Comparison of ENCODE assay signal across 8 mouse cellular contexts in genomic region chr8:123352786-123353185, GRCm38 (mm10). TPM values are rescaled to one million over a fixed set of nuclear protein-coding genes. Genes with fewer than 3 reads are reported as not detected.
DNase-seq lines count a peak whose midpoint lies in the region; ATAC-seq and TF ChIP-seq lines count a peak whose summit lies in the region.

No protein-coding gene starts in this region.

- peak; percentile 74 for TF ChIP-seq CTCF in cortical plate, adult 2 months (IDR thresholded peaks at IDR 0.05; ENCODE audit: extremely low read depth, insufficient read depth, low read length)
- peak; percentile 88 for TF ChIP-seq CTCF in kidney, postnatal 0 days (IDR thresholded peaks at IDR 0.05; ENCODE audit: low read depth)

- peaks cover 6% of the 10 kb centered on the region for H3K27me3 ChIP-seq in midbrain, embryonic 10.5 days (ENCODE audit: low read depth, poor library complexity, severe bottlenecking)
- H3K27me3 ChIP-seq in midbrain, embryonic 15.5 days (replicated peaks) = no peaks in the 10 kb centered on the region
- H3K27me3 ChIP-seq in kidney, postnatal 0 days (ENCODE audit: insufficient read depth, low read length) = no peaks in the 10 kb centered on the region

- H3K9me3 ChIP-seq in midbrain, embryonic 10.5 days (replicated peaks) = no peaks in the 10 kb centered on the region
- no peaks in the 10 kb centered on the region for H3K9me3 ChIP-seq in midbrain, embryonic 15.5 days
- H3K9me3 ChIP-seq in kidney, postnatal 0 days (replicated peaks; ENCODE audit: low read length) = no peaks in the 10 kb centered on the region

- H3K9ac ChIP-seq in midbrain, embryonic 15.5 days = no peak overlapping the region
- H3K9ac ChIP-seq in kidney, postnatal 0 days (ENCODE audit: low read depth, low read length) = no peak overlapping the region

- H3K4me3 ChIP-seq in midbrain, embryonic 10.5 days = no peak overlapping the region
- no peak overlapping the region for H3K4me3 ChIP-seq in midbrain, embryonic 15.5 days
- no peak overlapping the region for H3K4me3 ChIP-seq in cortical plate, adult 2 months (ENCODE audit: insufficient read depth, low read length)
- no peak overlapping the region for H3K4me3 ChIP-seq in kidney, postnatal 0 days (replicated peaks; ENCODE audit: low read depth, low read length)

- H3K27ac ChIP-seq in midbrain, embryonic 10.5 days (replicated peaks) = no peak overlapping the region
- no peak overlapping the region for H3K27ac ChIP-seq in midbrain, embryonic 15.5 days
- H3K27ac ChIP-seq in cortical plate, adult 2 months (ENCODE audit: insufficient read depth, low read length) = no peak overlapping the region
- no peak overlapping the region for H3K27ac ChIP-seq in kidney, postnatal 0 days

- peak; percentile 38 for DNase-seq in adrenal gland, adult 2 months
- DNase-seq in adrenal gland, adult 8-10 months = no peak
- DNase-seq in midbrain, embryonic 10.5 days (ENCODE audit: low spot score) = peak; percentile 47
- peak; percentile 88 for DNase-seq in kidney, postnatal 0 days (ENCODE audit: low spot score)
- DNase-seq in lung, postnatal 4 days = peak; percentile 69 to 77
- DNase-seq in T-cell, adult 2 months (ENCODE audit: low spot score) = no peak

- TF ChIP-seq POLR2A in cortical plate, adult 2 months (IDR thresholded peaks at IDR 0.05; ENCODE audit: extremely low read depth, insufficient read depth, low read length) = no peak

- peaks cover 20% of the 10 kb centered on the region for H3K36me3 ChIP-seq in midbrain, embryonic 10.5 days
- 0 out of 2 replicates have a peak, but pooled peaks cover 7% of the 10 kb centered on the region for H3K36me3 ChIP-seq in midbrain, embryonic 15.5 days (replicated peaks)
- no peaks in the 10 kb centered on the region for H3K36me3 ChIP-seq in kidney, postnatal 0 days (ENCODE audit: insufficient read depth, low read length)

- WGBS in midbrain, embryonic 10.5 days = 64% methylated on average over 13 of the region's 13 CpGs
- 39% methylated on average over 13 of the region's 13 CpGs for WGBS in midbrain, embryonic 15.5 days
- 41% methylated on average over 13 of the region's 13 CpGs for WGBS in kidney, postnatal 0 days

- no peak overlapping the region for H3K4me2 ChIP-seq in midbrain, embryonic 15.5 days
- H3K4me2 ChIP-seq in kidney, postnatal 0 days (ENCODE audit: low read length) = no peak overlapping the region

- ATAC-seq in midbrain, embryonic 15.5 days (replicated peaks) = no peak
- ATAC-seq in kidney, postnatal 0 days (replicated peaks; ENCODE audit: low FRiP score, low read depth) = peak; percentile 58

- peaks cover 25% of the 10 kb centered on the region for H3K4me1 ChIP-seq in midbrain, embryonic 10.5 days
- H3K4me1 ChIP-seq in midbrain, embryonic 15.5 days = 0 out of 2 replicates have a peak, but pooled peaks cover 4% of the 10 kb centered on the region
- H3K4me1 ChIP-seq in cortical plate, adult 2 months (ENCODE audit: control insufficient read depth, insufficient read depth, low read length) = no peaks in the 10 kb centered on the region
- H3K4me1 ChIP-seq in kidney, postnatal 0 days (replicated peaks; ENCODE audit: insufficient read depth, low read length) = peaks cover 13% of the 10 kb centered on the region

RNA-seq across cellular contexts. Expression of gene Spire2, which starts 20.3 kb away (rescaled TPM):
- total RNA-seq in adrenal gland, adult 2 months (2021) = 1 to 10 TPM; 1.4 to 2.6 TPM
- polyA plus RNA-seq in adrenal gland, adult 2 months (2012; rRNA removed) = 0.93 and 3.0 TPM in 2 replicates
- total RNA-seq in adrenal gland, adult 8-10 months (2022) = 1 to 10 TPM; 2.3 to 2.8 (median 2.4) TPM
- polyA plus RNA-seq in midbrain, embryonic 10.5 days (2016; fragmentation: Nextera tagmentation; extraction: Ambion mirVana) = 9.7 and 12.3 TPM in 2 replicates
- polyA plus RNA-seq in midbrain, embryonic 15.5 days (2015; fragmentation: Nextera tagmentation; extraction: Ambion mirVana) = 44.0 and 44.8 TPM in 2 replicates
- polyA plus RNA-seq in cortical plate, adult 2 months (2012; rRNA removed) = 18.2 and 18.9 TPM in 2 replicates
- 5.7 and 5.8 TPM in 2 replicates for polyA plus RNA-seq in kidney, postnatal 0 days (2015; fragmentation: Nextera tagmentation; extraction: Ambion mirVana)

RNA-seq across cellular contexts. Expression of gene Tcf25, which starts 20.8 kb away (rescaled TPM):
- 100 to 1,000 TPM; 230 to 235 TPM for total RNA-seq in adrenal gland, adult 2 months (2021)
- polyA plus RNA-seq in adrenal gland, adult 2 months (2012; rRNA removed) = 151 and 158 TPM in 2 replicates
- 100 to 1,000 TPM; 223 to 301 (median 278) TPM for total RNA-seq in adrenal gland, adult 8-10 months (2022)
- 150 and 167 TPM in 2 replicates for polyA plus RNA-seq in midbrain, embryonic 10.5 days (2016; fragmentation: Nextera tagmentation; extraction: Ambion mirVana)
- polyA plus RNA-seq in midbrain, embryonic 15.5 days (2015; fragmentation: Nextera tagmentation; extraction: Ambion mirVana) = 324 and 331 TPM in 2 replicates
- 659 and 685 TPM in 2 replicates for polyA plus RNA-seq in cortical plate, adult 2 months (2012; rRNA removed)
- polyA plus RNA-seq in kidney, postnatal 0 days (2015; fragmentation: Nextera tagmentation; extraction: Ambion mirVana) = 168 and 170 TPM in 2 replicates

RNA-seq across cellular contexts. Expression of gene Fanca, which starts 34.4 kb away (rescaled TPM):
- total RNA-seq in adrenal gland, adult 2 months (2021) = 1 to 10 TPM; 3.6 to 7.2 TPM
- polyA plus RNA-seq in adrenal gland, adult 2 months (2012; rRNA removed) = 8.1 and 10.2 TPM in 2 replicates
- total RNA-seq in adrenal gland, adult 8-10 months (2022) = 1 to 10 TPM; 4.3 to 7.4 (median 5.5) TPM
- polyA plus RNA-seq in midbrain, embryonic 10.5 days (2016; fragmentation: Nextera tagmentation; extraction: Ambion mirVana) = 40.4 and 45.3 TPM in 2 replicates
- polyA plus RNA-seq in midbrain, embryonic 15.5 days (2015; fragmentation: Nextera tagmentation; extraction: Ambion mirVana) = 6.4 and 9.8 TPM in 2 replicates
- polyA plus RNA-seq in cortical plate, adult 2 months (2012; rRNA removed) = 3.9 and 4.8 TPM in 2 replicates
- polyA plus RNA-seq in kidney, postnatal 0 days (2015; fragmentation: Nextera tagmentation; extraction: Ambion mirVana) = 18.7 and 21.5 TPM in 2 replicates

RNA-seq across cellular contexts. Expression of gene Mc1r, which starts 54.1 kb away (rescaled TPM):
- total RNA-seq in adrenal gland, adult 2 months (2021) = not detected
- polyA plus RNA-seq in adrenal gland, adult 2 months (2012; rRNA removed) = not detected in 2 replicates
- under 1 TPM in 1 of 4 experiments, not detected in 3; 0.13 TPM for total RNA-seq in adrenal gland, adult 8-10 months (2022)
- 0.06 and 0.10 TPM in 2 replicates for polyA plus RNA-seq in midbrain, embryonic 10.5 days (2016; fragmentation: Nextera tagmentation; extraction: Ambion mirVana)
- 0.10 and 0.17 TPM in 2 replicates for polyA plus RNA-seq in midbrain, embryonic 15.5 days (2015; fragmentation: Nextera tagmentation; extraction: Ambion mirVana)
- polyA plus RNA-seq in cortical plate, adult 2 months (2012; rRNA removed) = 0.02 and 0.06 TPM in 2 replicates
- not detected in 2 replicates for polyA plus RNA-seq in kidney, postnatal 0 days (2015; fragmentation: Nextera tagmentation; extraction: Ambion mirVana)

RNA-seq across cellular contexts. Expression of gene Tubb3, which starts 58.4 kb away (rescaled TPM):
- total RNA-seq in adrenal gland, adult 2 months (2021) = 1 to 10 TPM; 2.4 to 8.3 TPM
- polyA plus RNA-seq in adrenal gland, adult 2 months (2012; rRNA removed) = 3.8 and 21.1 TPM in 2 replicates
- total RNA-seq in adrenal gland, adult 8-10 months (2022) = 1 to 10 TPM; 2.9 to 9.7 (median 6.6) TPM
- 428 and 665 TPM in 2 replicates for polyA plus RNA-seq in midbrain, embryonic 10.5 days (2016; fragmentation: Nextera tagmentation; extraction: Ambion mirVana)
- polyA plus RNA-seq in midbrain, embryonic 15.5 days (2015; fragmentation: Nextera tagmentation; extraction: Ambion mirVana) = 2,127 and 2,170 TPM in 2 replicates
- polyA plus RNA-seq in cortical plate, adult 2 months (2012; rRNA removed) = 491 and 518 TPM in 2 replicates
- polyA plus RNA-seq in kidney, postnatal 0 days (2015; fragmentation: Nextera tagmentation; extraction: Ambion mirVana) = 0.23 and 0.75 TPM in 2 replicates

Comparison
In these comparisons a context has a peak if more than half of its experiments do, and no peak if none do; other contexts are left out.
1. DNase-seq: peak in adrenal gland, adult 2 months (single experiment), midbrain, embryonic 10.5 days (single experiment), kidney, postnatal 0 days (single experiment) and lung, postnatal 4 days (2 of 2); none in adrenal gland, adult 8-10 months (single experiment) and T-cell, adult 2 months (single experiment).